Mouse (Mus musculus): ENCODE results near the gene Majin. TPM values are rescaled to one million over a fixed set of nuclear protein-coding genes. Genes with fewer than 3 reads are reported as not detected.

Majin gene
- total RNA-seq (2014; rRNA removed) = not detected in 2 replicates
- 0.14 TPM in 1 of 2 replicates, not detected in the other for polyA plus RNA-seq (2012; rRNA removed)

GRCm38 (mm10) chr19:6184131-6184530 is at the start of gene Majin:
Gene Majin (plus strand): TSS chr19:6184388.
- Histone ChIP-seq H3K79me2 (ENCODE audit: control insufficient read depth, insufficient read depth, low read length) (no peaks in the 10 kb centered on the region), H3K9ac (ENCODE audit: low read depth, low read length) (no peak within 1 kb of the TSS), H3K4me1 (ENCODE audit: control insufficient read depth, insufficient read depth, low read length) (no peaks in the 10 kb centered on the region), H3K36me3 (ENCODE audit: control insufficient read depth, insufficient read depth, low read length) (no peaks in the 10 kb centered on the region), H3K27ac (replicated peaks; ENCODE audit: insufficient read depth, low read depth, low read length) (no peak within 1 kb of the TSS), H3K27me3 (ENCODE audit: control insufficient read depth, insufficient read depth, low read length) (no peaks in the 10 kb centered on the region), H3K4me3 (ENCODE audit: insufficient read depth, low read depth, low read length) (no peak within 1 kb of the TSS)
- WGBS = 80% methylated on average over 23 of the region's 23 CpGs
- TF ChIP-seq CTCF (IDR thresholded peaks at IDR 0.05; ENCODE audit: low read depth, low read length) = no peak
- TF ChIP-seq POLR2A (IDR thresholded peaks at IDR 0.05; ENCODE audit: extremely low read depth, insufficient read depth, low read length) = no peak
- DNase-seq (ENCODE audit: extremely low read depth, low read depth, low spot score) = no peak

GRCm38 (mm10) chr19:6136397-6136796 is 47.8 kb upstream of the Majin start:
- Histone ChIP-seq H3K4me1 (ENCODE audit: control insufficient read depth, insufficient read depth, low read length) (no peaks in the 10 kb centered on the region), H3K27me3 (ENCODE audit: control insufficient read depth, insufficient read depth, low read length) (no peaks in the 10 kb centered on the region), H3K4me3 (ENCODE audit: insufficient read depth, low read depth, low read length) (no peak overlapping the region), H3K36me3 (ENCODE audit: control insufficient read depth, insufficient read depth, low read length) (peaks cover 2% of the 10 kb centered on the region; the same call in 1 of the 2 replicates), H3K9ac (ENCODE audit: low read depth, low read length) (no peak overlapping the region), H3K27ac (replicated peaks; ENCODE audit: insufficient read depth, low read depth, low read length) (no peak overlapping the region), H3K79me2 (ENCODE audit: control insufficient read depth, insufficient read depth, low read length) (no peaks in the 10 kb centered on the region)
- no peak for DNase-seq (ENCODE audit: extremely low read depth, low read depth, low spot score)
- TF ChIP-seq CTCF (IDR thresholded peaks at IDR 0.05; ENCODE audit: low read depth, low read length) (no peak), POLR2A (IDR thresholded peaks at IDR 0.05; ENCODE audit: extremely low read depth, insufficient read depth, low read length) (no peak)
- 77% methylated on average over 3 of the region's 3 CpGs for WGBS

- Histone ChIP-seq H3K79me2 (ENCODE audit: control insufficient read depth, insufficient read depth, low read length) (no peaks in the 10 kb centered on the region), H3K4me3 (ENCODE audit: insufficient read depth, low read depth, low read length) (no peak overlapping the region), H3K4me1 (ENCODE audit: control insufficient read depth, insufficient read depth, low read length) (no peaks in the 10 kb centered on the region), H3K36me3 (ENCODE audit: control insufficient read depth, insufficient read depth, low read length) (peaks cover 2% of the 10 kb centered on the region; the same call in 1 of the 2 replicates), H3K27me3 (ENCODE audit: control insufficient read depth, insufficient read depth, low read length) (no peaks in the 10 kb centered on the region), H3K9ac (ENCODE audit: low read depth, low read length) (no peak overlapping the region), H3K27ac (replicated peaks; ENCODE audit: insufficient read depth, low read depth, low read length) (no peak overlapping the region)
- WGBS = 95% methylated on average over 6 of the region's 6 CpGs
- no peak for TF ChIP-seq POLR2A (IDR thresholded peaks at IDR 0.05; ENCODE audit: extremely low read depth, insufficient read depth, low read length)
- TF ChIP-seq CTCF (IDR thresholded peaks at IDR 0.05; ENCODE audit: low read depth, low read length) = no peak
- DNase-seq (ENCODE audit: extremely low read depth, low read depth, low spot score) = no peak
Measured at GRCm38 (mm10) chr19:6139701-6140100, 44.5 kb upstream of the Majin start.

- DNase-seq (ENCODE audit: extremely low read depth, low read depth, low spot score) = peak; percentile 59
- Histone ChIP-seq H3K36me3 (ENCODE audit: control insufficient read depth, insufficient read depth, low read length) (peaks cover 2% of the 10 kb centered on the region; the same call in 1 of the 2 replicates), H3K9ac (ENCODE audit: low read depth, low read length) (peak overlapping the region; percentile 97), H3K4me1 (ENCODE audit: control insufficient read depth, insufficient read depth, low read length) (no peaks in the 10 kb centered on the region), H3K27ac (replicated peaks; ENCODE audit: insufficient read depth, low read depth, low read length) (peak overlapping the region; percentile 77), H3K79me2 (ENCODE audit: control insufficient read depth, insufficient read depth, low read length) (no peaks in the 10 kb centered on the region), H3K4me3 (ENCODE audit: insufficient read depth, low read depth, low read length) (peak overlapping the region; percentile 90), H3K27me3 (ENCODE audit: control insufficient read depth, insufficient read depth, low read length) (no peaks in the 10 kb centered on the region)
- TF ChIP-seq CTCF (IDR thresholded peaks at IDR 0.05; ENCODE audit: low read depth, low read length) (no peak), POLR2A (IDR thresholded peaks at IDR 0.05; ENCODE audit: extremely low read depth, insufficient read depth, low read length) (no peak)
- WGBS = 3% methylated on average over 16 of the region's 16 CpGs
Measured at GRCm38 (mm10) chr19:6140374-6140677, 43.9 kb upstream of the Majin start.

- H3K4me1 ChIP-seq (ENCODE audit: control insufficient read depth, insufficient read depth, low read length) = no peaks in the 10 kb centered on the region
- peak within 1 kb of the TSS; percentile 90 for H3K4me3 ChIP-seq (ENCODE audit: insufficient read depth, low read depth, low read length)
- under 1% methylated on average over 66 of the region's 68 CpGs for WGBS
- DNase-seq (ENCODE audit: extremely low read depth, low read depth, low spot score) = peak; percentile 81
- peak within 1 kb of the TSS; percentile 83 for H3K27ac ChIP-seq (replicated peaks; ENCODE audit: insufficient read depth, low read depth, low read length)
- no peaks in the 10 kb centered on the region for H3K36me3 ChIP-seq (ENCODE audit: control insufficient read depth, insufficient read depth, low read length)
- peak; percentile 82 for TF ChIP-seq CTCF (IDR thresholded peaks at IDR 0.05; ENCODE audit: low read depth, low read length)
- TF ChIP-seq POLR2A (IDR thresholded peaks at IDR 0.05; ENCODE audit: extremely low read depth, insufficient read depth, low read length) = no peak
- H3K79me2 ChIP-seq (ENCODE audit: control insufficient read depth, insufficient read depth, low read length) = no peaks in the 10 kb centered on the region
- H3K27me3 ChIP-seq (ENCODE audit: control insufficient read depth, insufficient read depth, low read length) = no peaks in the 10 kb centered on the region
- H3K9ac ChIP-seq (ENCODE audit: low read depth, low read length) = peak within 1 kb of the TSS; percentile 97
Measured at GRCm38 (mm10) chr19:6140678-6141393, 43.4 kb upstream of the Majin start, which contains the start of gene Batf2. Gene Batf2 (plus strand): TSS chr19:6140983.

- peak within 1 kb of the TSS; percentile 97 for H3K9ac ChIP-seq (ENCODE audit: low read depth, low read length)
- no peaks in the 10 kb centered on the region for H3K36me3 ChIP-seq (ENCODE audit: control insufficient read depth, insufficient read depth, low read length)
- no peaks in the 10 kb centered on the region for H3K79me2 ChIP-seq (ENCODE audit: control insufficient read depth, insufficient read depth, low read length)
- peak within 1 kb of the TSS; percentile 90 for H3K4me3 ChIP-seq (ENCODE audit: insufficient read depth, low read depth, low read length)
- WGBS = under 1% methylated on average over 15 of the region's 15 CpGs
- peak; percentile 70 for DNase-seq (ENCODE audit: extremely low read depth, low read depth, low spot score)
- TF ChIP-seq CTCF (IDR thresholded peaks at IDR 0.05; ENCODE audit: low read depth, low read length) (peak; percentile 71), POLR2A (IDR thresholded peaks at IDR 0.05; ENCODE audit: extremely low read depth, insufficient read depth, low read length) (no peak)
- H3K27ac ChIP-seq (replicated peaks; ENCODE audit: insufficient read depth, low read depth, low read length) = peak within 1 kb of the TSS; percentile 83
- no peaks in the 10 kb centered on the region for H3K4me1 ChIP-seq (ENCODE audit: control insufficient read depth, insufficient read depth, low read length)
- no peaks in the 10 kb centered on the region for H3K27me3 ChIP-seq (ENCODE audit: control insufficient read depth, insufficient read depth, low read length)
Measured at GRCm38 (mm10) chr19:6141394-6141749, 42.8 kb upstream of the Majin start, which contains the start of gene Arl2. Gene Arl2 (minus strand): TSS chr19:6141548.

Measured in liver, adult 2 months (tissue).